Mouse (Mus musculus) forebrain, postnatal 0 days (tissue): Measurements from ENCODE around the gene D930007J09Rik. TPM values are rescaled to one million over a fixed set of nuclear protein-coding genes. Genes with fewer than 3 reads are reported as not detected.

Experiments
- ATAC-seq: fragments of 200-750 bp; cut with Nextera tagmentation; 2 replicates; pipeline ENCODE4 v1.8.0; 2017; ENCODE audit warnings: mild to moderate bottlenecking, moderate library complexity
- DNase-seq: peaks from one replicate; pipeline ENCODE4 v3.0.0-alpha.2; 2015
- H3K27ac ChIP-seq: fragments of 300-500 bp; sonication (generic); 2 replicates; pipeline ENCODE4 v1.5.1; 2014; ENCODE audit warnings: low read depth, mild to moderate bottlenecking, antibody characterized with exemption, low read length, moderate library complexity, mixed read lengths
- H3K27me3 ChIP-seq: fragments of 300-500 bp; sonication (generic); 2 replicates; pipeline ENCODE4 v1.6.1; 2014; ENCODE audit warnings: mild to moderate bottlenecking, low read length, mixed read lengths; ENCODE audit not compliant: insufficient read depth
- H3K36me3 ChIP-seq: fragments of 300-500 bp; sonication (generic); 2 replicates; pipeline ENCODE4 v1.6.1; 2014; ENCODE audit warnings: mild to moderate bottlenecking, moderate library complexity; ENCODE audit not compliant: insufficient read depth
- H3K4me1 ChIP-seq: fragments of 300-500 bp; sonication (generic); 2 replicates; pipeline ENCODE4 v1.6.1; 2014; ENCODE audit warnings: antibody characterized with exemption; ENCODE audit not compliant: insufficient read depth
- H3K4me2 ChIP-seq: fragments of 300-500 bp; sonication (generic); 2 replicates; pipeline ENCODE4 v1.6.1; 2014; ENCODE audit warnings: low read depth, mild to moderate bottlenecking, moderate library complexity
- H3K4me3 ChIP-seq: fragments of 300-500 bp; sonication (generic); 2 replicates; pipeline ENCODE4 v1.5.1; 2014; ENCODE audit warnings: low read depth, low read length, mixed read lengths
- H3K9ac ChIP-seq: fragments of 300-500 bp; sonication (generic); 2 replicates; pipeline ENCODE4 v1.6.1; 2014; ENCODE audit warnings: mild to moderate bottlenecking
- H3K9me3 ChIP-seq: fragments of 300-500 bp; sonication (generic); 2 replicates; pipeline ENCODE4 v1.6.1; 2016; ENCODE audit warnings: low read length
- CTCF ChIP-seq: sonication (generic); IDR thresholded peaks from 2 replicates; pipeline ENCODE4 v1.5.1; 2016; ENCODE audit warnings: antibody characterized with exemption, control low read depth, low read depth
- WGBS: fragments of 180-500 bp; shearing (Covaris S2); extraction: QIAGEN DNeasy Blood & Tissue Kit; methylation state at CpG from one replicate; pipeline ENCODE4 v1.1.7; 2014; 5-methylcytosine and 5-hydroxymethylcytosine counted together
- polyA plus RNA-seq: library from polyadenylated mRNA; unstranded; fragments of >200 nt; fragmentation: Nextera tagmentation; extraction: Ambion mirVana; gene quantifications from 2 replicates; pipeline ENCODE4 v1.2.1, GENCODE M21; 2015
- total RNA-seq: library from RNA; depleted of rRNA; stranded (reverse); fragments of >200 nt; gene quantifications from 2 replicates; pipeline ENCODE4 v1.2.3, GENCODE M21; 2014

The D930007J09Rik gene
- total and polyA plus RNA-seq, 2 experiments from 2014 or later, result not detected

DNA sequence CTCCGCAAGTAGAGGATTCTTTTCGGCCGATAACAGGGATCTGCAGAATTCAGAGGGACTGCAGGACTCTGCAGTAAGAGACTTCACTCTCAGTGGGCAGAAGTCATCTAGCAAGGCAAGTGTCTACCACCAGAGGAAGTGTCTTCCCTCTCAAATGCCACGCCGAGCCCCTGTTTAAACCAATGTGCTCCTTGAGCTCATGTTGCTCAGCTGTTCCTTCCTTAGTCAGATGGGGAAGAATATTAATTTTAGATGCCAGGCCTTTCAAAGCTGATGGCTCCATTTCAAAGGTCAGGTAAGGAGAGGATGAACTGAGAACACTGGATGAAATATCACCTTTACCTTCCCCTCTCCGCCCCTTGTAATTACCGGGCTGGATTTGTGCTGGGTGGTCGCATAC, 18.8 kb downstream of the D930007J09Rik start, which contains the start of gene Mylk4:
Gene Mylk4, minus strand, starts transcription at position 139 of the 400 bp plus-strand sequence.
- Histone ChIP-seq H3K27me3 (no peaks in the 10 kb centered on the region), H3K9ac (no peak within 1 kb of the TSS), H3K9me3 (no peaks in the 10 kb centered on the region), H3K4me3 (no peak within 1 kb of the TSS), H3K27ac (no peak within 1 kb of the TSS), H3K36me3 (no peaks in the 10 kb centered on the region), H3K4me2 (no peak within 1 kb of the TSS), H3K4me1 (no peaks in the 10 kb centered on the region)
- 87% methylated on average over 8 of the region's 8 CpGs for WGBS
- TF ChIP-seq CTCF, result no peak
- DNase-seq (no peak), ATAC-seq (no peak)

DNA sequence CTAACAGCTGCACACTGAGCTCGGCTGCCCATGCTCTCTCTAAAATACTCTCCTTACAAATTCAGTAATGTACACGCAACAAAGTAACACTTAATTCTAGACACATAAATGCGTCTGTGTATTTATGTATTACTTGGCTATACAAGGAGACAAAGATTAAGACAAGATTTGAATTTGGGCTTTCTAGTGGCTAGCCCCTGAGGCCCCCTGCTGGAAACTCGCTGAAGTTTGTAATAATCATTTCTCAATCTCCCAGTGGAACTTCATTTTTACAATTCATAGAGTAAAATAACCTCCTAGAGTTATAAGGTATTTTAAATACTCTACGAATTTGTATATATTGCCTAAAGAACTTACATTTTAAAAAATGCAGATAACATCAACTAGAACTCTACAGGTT, 19.6 kb downstream of the D930007J09Rik start:
- no peaks in the 10 kb centered on the region for H3K27me3 ChIP-seq
- 64% methylated on average over 5 of the region's 5 CpGs for WGBS
- H3K9ac ChIP-seq, result no peak overlapping the region
- DNase-seq (peak; percentile 31), ATAC-seq (no peak)
- H3K4me2 ChIP-seq, result no peak overlapping the region
- H3K9me3 ChIP-seq, result no peaks in the 10 kb centered on the region
- no peak overlapping the region for H3K27ac ChIP-seq
- H3K4me1 ChIP-seq, result no peaks in the 10 kb centered on the region
- H3K4me3 ChIP-seq, result no peak overlapping the region
- TF ChIP-seq CTCF, result peak; percentile 44; the same call in 1 of the 2 replicates
- no peaks in the 10 kb centered on the region for H3K36me3 ChIP-seq

DNA sequence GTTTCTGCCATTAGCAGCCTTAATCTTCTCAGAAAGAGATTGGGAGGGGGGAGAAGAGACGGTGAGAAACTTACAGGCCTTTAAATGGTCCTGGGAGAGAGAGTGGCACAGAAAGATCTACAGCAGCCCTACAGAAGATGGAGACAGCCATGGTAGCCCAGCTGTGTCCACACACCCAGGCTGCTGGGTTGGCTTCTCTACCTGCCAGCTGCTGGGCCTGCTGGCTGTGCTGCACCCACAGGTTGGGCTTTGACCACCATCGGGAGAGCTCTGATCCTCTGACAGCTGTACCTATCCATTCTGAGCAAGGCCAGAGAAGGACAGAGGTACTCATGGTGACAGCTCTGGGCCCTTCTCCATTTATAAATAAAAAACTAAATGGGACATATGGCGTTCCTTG, 23.8 kb downstream of the D930007J09Rik start:
- Histone ChIP-seq H3K4me3 (no peak overlapping the region), H3K36me3 (no peaks in the 10 kb centered on the region), H3K4me2 (no peak overlapping the region), H3K27ac (no peak overlapping the region), H3K9ac (no peak overlapping the region), H3K9me3 (no peaks in the 10 kb centered on the region), H3K4me1 (no peaks in the 10 kb centered on the region), H3K27me3 (no peaks in the 10 kb centered on the region)
- ATAC-seq (no peak), DNase-seq (no peak)
- 64% methylated on average over 3 of the region's 3 CpGs for WGBS
- TF ChIP-seq CTCF, result no peak

DNA sequence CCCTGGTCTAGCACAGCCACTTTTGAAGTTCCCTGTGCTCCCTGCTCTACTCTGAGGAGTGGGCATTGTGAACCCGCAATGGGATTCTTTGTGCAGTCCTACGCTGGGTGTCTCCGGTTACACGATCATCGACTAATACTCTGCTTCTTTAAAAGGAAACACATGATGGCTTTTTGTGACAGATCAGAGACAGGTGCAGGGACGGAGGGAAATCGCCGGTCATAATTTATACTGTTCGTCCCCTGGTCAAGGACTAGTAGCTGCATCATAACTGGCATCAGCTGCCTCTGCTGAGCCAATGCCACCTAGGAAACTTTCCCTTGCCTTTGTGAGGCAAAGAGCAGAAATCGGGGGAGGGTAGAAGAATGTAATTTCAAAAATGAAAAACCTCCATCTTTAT, 26.3 kb downstream of the D930007J09Rik start:
- Histone ChIP-seq H3K27ac (no peak overlapping the region), H3K27me3 (no peaks in the 10 kb centered on the region), H3K4me2 (no peak overlapping the region), H3K36me3 (no peaks in the 10 kb centered on the region), H3K4me3 (no peak overlapping the region), H3K9me3 (no peaks in the 10 kb centered on the region), H3K4me1 (no peaks in the 10 kb centered on the region), H3K9ac (no peak overlapping the region)
- no peak for TF ChIP-seq CTCF
- ATAC-seq (no peak), DNase-seq (no peak)
- WGBS, result 88% methylated on average over 10 of the region's 10 CpGs

DNA sequence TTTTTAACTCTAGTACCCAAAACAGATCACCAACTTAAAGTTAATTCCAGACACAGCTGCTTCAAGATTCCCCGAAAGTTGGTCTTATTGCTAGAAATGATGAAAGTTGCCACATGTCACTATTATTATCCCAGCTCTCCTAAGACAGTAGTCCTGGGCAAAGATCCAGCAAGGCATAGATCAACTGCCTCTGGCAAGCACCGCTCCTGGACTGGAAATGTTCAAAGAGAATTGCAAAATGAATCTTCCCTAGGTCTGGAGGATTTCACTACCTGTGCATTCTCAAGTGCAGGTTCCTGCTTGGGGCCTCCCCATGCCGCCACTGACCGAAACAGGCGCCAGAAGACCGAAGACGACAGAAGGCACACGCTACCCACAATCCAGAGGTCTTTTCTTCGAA, 26.8 kb downstream of the D930007J09Rik start:
- Histone ChIP-seq H3K9ac (no peak overlapping the region), H3K4me3 (no peak overlapping the region), H3K27ac (no peak overlapping the region), H3K27me3 (no peaks in the 10 kb centered on the region), H3K4me2 (no peak overlapping the region), H3K36me3 (no peaks in the 10 kb centered on the region), H3K4me1 (no peaks in the 10 kb centered on the region), H3K9me3 (no peaks in the 10 kb centered on the region)
- TF ChIP-seq CTCF, result no peak
- WGBS, result 91% methylated on average over 9 of the region's 9 CpGs
- ATAC-seq, result no peak
- no peak for DNase-seq

DNA sequence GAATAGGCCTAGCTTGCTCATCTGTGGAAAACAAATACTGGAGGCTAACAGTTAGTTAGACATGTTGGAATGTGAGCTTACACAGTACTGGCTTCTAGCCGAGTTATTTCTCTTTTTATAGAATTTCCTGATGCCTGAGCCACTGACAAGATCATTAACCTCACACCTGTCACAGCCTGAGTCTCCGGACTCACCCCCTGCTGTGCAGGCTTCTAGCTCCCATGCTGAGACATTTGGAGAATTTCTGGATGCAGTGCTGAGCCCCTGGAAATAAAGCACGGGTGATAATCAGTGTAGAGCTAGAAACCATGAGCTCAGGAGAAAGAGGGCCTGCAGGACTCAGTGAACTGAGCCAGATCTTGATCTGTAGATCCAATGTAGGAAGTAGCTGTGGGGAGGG, 32.7 kb downstream of the D930007J09Rik start:
- DNase-seq (no peak), ATAC-seq (no peak)
- Histone ChIP-seq H3K9ac (no peak overlapping the region), H3K27me3 (no peaks in the 10 kb centered on the region), H3K4me3 (no peak overlapping the region), H3K9me3 (no peaks in the 10 kb centered on the region), H3K4me2 (no peak overlapping the region), H3K27ac (no peak overlapping the region), H3K36me3 (no peaks in the 10 kb centered on the region), H3K4me1 (no peaks in the 10 kb centered on the region)
- no peak for TF ChIP-seq CTCF
- WGBS, result 14% methylated on average over 3 of the region's 3 CpGs

DNA sequence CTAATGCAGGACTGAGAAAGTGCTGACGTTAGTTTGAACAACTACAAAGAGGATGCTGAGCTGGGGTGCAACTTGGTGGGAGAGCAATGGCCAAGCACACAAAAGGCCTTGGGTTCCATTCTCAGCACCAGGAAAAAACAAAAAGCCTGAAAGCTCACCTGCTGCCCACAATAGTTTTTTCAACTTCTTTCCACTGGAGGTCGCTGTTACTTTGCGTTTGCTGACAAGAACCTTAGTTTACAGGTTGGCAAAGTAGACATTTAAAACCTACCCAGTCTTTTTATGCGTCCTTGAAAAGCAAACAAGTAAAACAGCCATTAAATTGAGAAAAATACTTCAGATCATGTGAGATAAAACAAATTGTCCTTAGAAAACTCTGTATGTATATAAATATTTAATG, 34.5 kb downstream of the D930007J09Rik start:
- Histone ChIP-seq H3K27me3 (no peaks in the 10 kb centered on the region), H3K27ac (no peak overlapping the region), H3K4me3 (no peak overlapping the region), H3K4me1 (no peaks in the 10 kb centered on the region), H3K9me3 (no peaks in the 10 kb centered on the region), H3K9ac (no peak overlapping the region), H3K36me3 (no peaks in the 10 kb centered on the region), H3K4me2 (no peak overlapping the region)
- ATAC-seq, result no peak
- DNase-seq, result peak; percentile 48
- 12% methylated on average over 4 of the region's 4 CpGs for WGBS
- TF ChIP-seq CTCF, result peak; percentile 56

DNA sequence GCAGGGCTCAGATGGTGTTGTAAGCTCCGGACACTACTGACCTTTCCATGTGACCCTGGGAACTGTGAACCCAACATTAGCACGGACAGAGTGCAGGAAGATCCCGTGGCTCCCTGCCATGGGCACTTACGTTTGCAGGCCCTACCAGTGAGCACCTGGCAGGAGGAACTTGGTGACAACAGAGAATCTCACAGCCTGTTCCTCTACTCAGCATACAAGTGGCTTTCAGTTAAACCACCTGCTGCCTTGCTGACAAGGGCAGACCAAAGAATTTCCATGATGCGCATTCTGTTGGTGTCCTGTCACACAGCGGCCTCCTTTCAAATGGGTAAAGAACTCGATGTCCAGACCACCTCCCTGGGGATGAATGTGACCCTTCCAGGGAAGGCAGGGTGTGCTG, 38.2 kb downstream of the D930007J09Rik start:
- Histone ChIP-seq H3K4me3 (no peak overlapping the region), H3K9me3 (no peaks in the 10 kb centered on the region), H3K9ac (no peak overlapping the region), H3K27me3 (no peaks in the 10 kb centered on the region), H3K4me2 (no peak overlapping the region), H3K4me1 (no peaks in the 10 kb centered on the region; the same call in 1 of the 2 replicates), H3K36me3 (no peaks in the 10 kb centered on the region), H3K27ac (no peak overlapping the region)
- ATAC-seq, result no peak
- TF ChIP-seq CTCF, result no peak
- no peak for DNase-seq
- 46% methylated on average over 7 of the region's 7 CpGs for WGBS
